Mouse (Mus musculus) neural tube, embryonic 14.5 days (tissue): Measurements from ENCODE around the gene Arl13a. TPM values are rescaled to one million over a fixed set of nuclear protein-coding genes. Genes with fewer than 3 reads are reported as not detected.

Experiments used
- ATAC-seq: fragments of 200-750 bp; cut with Nextera tagmentation; 2 replicates; pipeline ENCODE4 v1.8.0; 2017; ENCODE audit warnings: low read depth, mild to moderate bottlenecking, moderate TSS enrichment, moderate library complexity
- H3K27ac ChIP-seq: fragments of 300-500 bp; sonication (generic); 2 replicates; pipeline ENCODE4 v1.5.1; 2014; ENCODE audit warnings: low read depth, mild to moderate bottlenecking, control low read depth, low read length, moderate library complexity, mixed read lengths
- H3K27me3 ChIP-seq: fragments of 300-500 bp; sonication (generic); 2 replicates; pipeline ENCODE4 v1.6.1; 2014; ENCODE audit warnings: low read length; ENCODE audit not compliant: control insufficient read depth, insufficient read depth
- H3K36me3 ChIP-seq: fragments of 300-500 bp; sonication (generic); 2 replicates; pipeline ENCODE4 v1.6.1; 2014; ENCODE audit warnings: low read length, mixed read lengths; ENCODE audit not compliant: control insufficient read depth, insufficient read depth
- H3K4me1 ChIP-seq: fragments of 300-500 bp; sonication (generic); 2 replicates; pipeline ENCODE4 v1.6.1; 2014; ENCODE audit warnings: low read length; ENCODE audit not compliant: control insufficient read depth, insufficient read depth
- H3K4me2 ChIP-seq: fragments of 300-500 bp; sonication (generic); 2 replicates; pipeline ENCODE4 v1.6.1; 2014; ENCODE audit warnings: mild to moderate bottlenecking, low read depth, low read length, control low read depth
- H3K4me3 ChIP-seq: fragments of 300-500 bp; sonication (generic); 2 replicates; pipeline ENCODE4 v1.5.1; 2014; ENCODE audit warnings: low read depth, low read length, control low read depth, mixed read lengths
- H3K9ac ChIP-seq: fragments of 300-500 bp; sonication (generic); replicated peaks from 2 replicates; pipeline ENCODE4 v1.6.1; 2014; ENCODE audit warnings: low read depth, mild to moderate bottlenecking, control low read depth, low read length, mixed read lengths
- H3K9me3 ChIP-seq: fragments of 300-500 bp; sonication (generic); 2 replicates; pipeline ENCODE4 v1.6.1; 2016; ENCODE audit warnings: low read length; ENCODE audit not compliant: control insufficient read depth
- WGBS: fragments of 180-500 bp; shearing (Covaris S2); extraction: QIAGEN DNeasy Blood & Tissue Kit; methylation state at CpG from one replicate; pipeline ENCODE4 v1.1.7; 2014; 5-methylcytosine and 5-hydroxymethylcytosine counted together
- polyA plus RNA-seq: library from polyadenylated mRNA; unstranded; fragments of >200 nt; fragmentation: Nextera tagmentation; extraction: Ambion mirVana; gene quantifications from 2 replicates; pipeline ENCODE4 v1.2.1, GENCODE M21; 2014

The Arl13a gene
- polyA plus RNA-seq, 1 experiment from 2014 or later: not detected

DNA sequence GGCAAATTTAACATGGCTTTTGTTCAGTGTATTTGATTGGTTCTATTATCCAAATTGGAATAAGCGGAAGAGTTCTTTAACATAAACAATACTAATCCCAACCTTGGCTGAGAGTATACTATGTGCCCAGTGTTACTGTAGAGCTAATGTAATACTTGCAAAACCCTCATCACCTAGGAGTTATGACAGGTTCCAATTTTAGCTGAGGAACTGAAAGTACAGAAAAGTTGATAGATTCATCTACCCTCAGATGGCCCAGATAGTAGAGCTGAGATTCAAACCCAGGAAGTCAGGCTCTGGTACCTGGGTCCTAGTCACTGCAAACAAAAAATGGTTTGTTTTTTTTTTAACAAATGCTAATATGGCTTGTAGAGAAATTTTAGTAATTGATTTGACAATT is 16.7 kb upstream of the Arl13a start:
- no peak overlapping the region for H3K4me3 ChIP-seq
- H3K9ac ChIP-seq: no peak overlapping the region
- no peaks in the 10 kb centered on the region for H3K4me1 ChIP-seq
- no peak overlapping the region for H3K27ac ChIP-seq
- ATAC-seq: no peak
- no peaks in the 10 kb centered on the region for H3K27me3 ChIP-seq
- H3K4me2 ChIP-seq: no peak overlapping the region
- H3K36me3 ChIP-seq: no peaks in the 10 kb centered on the region
- H3K9me3 ChIP-seq: no peaks in the 10 kb centered on the region
- 98% methylated on average over 1 of the region's 1 CpGs for WGBS

DNA sequence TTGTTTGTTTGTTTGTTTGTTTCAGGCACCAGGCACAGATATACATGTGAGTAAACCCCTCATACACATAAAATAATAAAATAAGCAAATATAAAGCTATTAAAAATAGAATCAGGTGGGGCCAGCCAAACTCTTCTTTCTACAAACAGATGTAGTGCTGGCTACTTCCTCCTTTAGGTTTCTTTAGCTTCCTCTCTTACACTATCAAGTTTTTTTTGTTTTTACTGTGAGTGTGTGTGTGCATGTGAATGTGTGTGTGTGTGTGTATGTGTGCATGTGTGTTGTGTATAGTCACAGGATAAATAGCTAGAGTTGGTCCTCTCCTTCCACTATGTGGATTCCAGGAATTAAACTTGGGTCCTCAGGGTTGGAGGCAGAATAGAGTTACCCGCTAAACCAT is 12.6 kb upstream of the Arl13a start:
- Histone ChIP-seq H3K9ac (no peak overlapping the region), H3K36me3 (no peaks in the 10 kb centered on the region), H3K4me1 (no peaks in the 10 kb centered on the region), H3K27me3 (no peaks in the 10 kb centered on the region), H3K4me2 (no peak overlapping the region), H3K9me3 (no peaks in the 10 kb centered on the region), H3K27ac (no peak overlapping the region), H3K4me3 (no peak overlapping the region)
- 93% methylated on average over 1 of the region's 1 CpGs for WGBS
- ATAC-seq: no peak

DNA sequence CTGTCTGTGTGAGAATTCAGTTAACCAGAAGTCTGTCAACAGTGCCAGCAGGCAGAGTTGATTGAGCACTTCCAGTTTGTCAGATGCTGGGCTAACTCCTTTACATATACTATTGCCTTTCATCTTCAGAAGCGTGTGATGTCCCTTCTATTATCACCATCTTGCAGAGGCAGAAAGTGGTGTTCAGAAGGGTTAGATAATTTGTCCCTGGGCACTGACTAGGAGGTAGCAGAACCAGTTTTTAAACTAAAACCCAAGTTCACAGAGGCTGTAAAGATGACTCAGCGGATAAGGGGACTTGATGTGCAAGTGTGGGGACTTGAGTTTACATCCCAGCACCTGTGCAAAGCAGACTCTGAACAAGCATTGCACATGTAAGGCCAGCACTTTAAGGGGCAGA is 21.2 kb downstream of the Arl13a start:
- H3K9me3 ChIP-seq: no peaks in the 10 kb centered on the region
- 84% methylated on average over 2 of the region's 2 CpGs for WGBS
- no peak overlapping the region for H3K4me3 ChIP-seq
- H3K4me1 ChIP-seq: no peaks in the 10 kb centered on the region
- no peaks in the 10 kb centered on the region for H3K36me3 ChIP-seq
- no peak overlapping the region for H3K27ac ChIP-seq
- H3K4me2 ChIP-seq: no peak overlapping the region
- H3K27me3 ChIP-seq: no peaks in the 10 kb centered on the region
- no peak for ATAC-seq
- no peak overlapping the region for H3K9ac ChIP-seq

DNA sequence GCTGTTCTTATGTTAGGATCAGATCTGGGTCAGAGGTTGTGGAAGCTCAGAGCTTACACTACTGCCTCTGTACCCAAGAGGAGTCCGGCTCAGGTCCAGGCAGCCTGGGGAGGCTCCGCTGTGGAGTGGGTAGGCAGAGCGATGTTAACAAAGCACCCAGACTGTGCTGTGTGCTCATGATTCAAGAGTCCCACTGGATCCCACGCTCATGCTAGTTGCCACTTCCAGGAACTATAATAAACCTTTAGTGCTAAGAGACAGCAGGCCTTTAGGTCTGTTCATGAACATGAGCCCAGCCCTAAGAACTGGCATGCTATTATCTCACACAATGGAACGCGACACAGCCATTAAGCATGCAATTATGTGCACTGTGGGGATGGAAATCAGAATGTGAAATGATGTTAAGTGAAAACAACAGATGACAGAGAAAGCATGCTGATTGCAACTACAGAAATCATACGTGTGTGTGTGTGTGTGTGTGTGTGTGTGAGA is 23.9 kb downstream of the Arl13a start:
- 65% methylated on average over 7 of the region's 7 CpGs for WGBS
- H3K36me3 ChIP-seq: no peaks in the 10 kb centered on the region
- H3K9me3 ChIP-seq: no peaks in the 10 kb centered on the region
- ATAC-seq: no peak
- no peaks in the 10 kb centered on the region for H3K4me1 ChIP-seq
- no peak overlapping the region for H3K27ac ChIP-seq
- H3K4me3 ChIP-seq: no peak overlapping the region
- no peak overlapping the region for H3K9ac ChIP-seq
- no peak overlapping the region for H3K4me2 ChIP-seq
- H3K27me3 ChIP-seq: no peaks in the 10 kb centered on the region

DNA sequence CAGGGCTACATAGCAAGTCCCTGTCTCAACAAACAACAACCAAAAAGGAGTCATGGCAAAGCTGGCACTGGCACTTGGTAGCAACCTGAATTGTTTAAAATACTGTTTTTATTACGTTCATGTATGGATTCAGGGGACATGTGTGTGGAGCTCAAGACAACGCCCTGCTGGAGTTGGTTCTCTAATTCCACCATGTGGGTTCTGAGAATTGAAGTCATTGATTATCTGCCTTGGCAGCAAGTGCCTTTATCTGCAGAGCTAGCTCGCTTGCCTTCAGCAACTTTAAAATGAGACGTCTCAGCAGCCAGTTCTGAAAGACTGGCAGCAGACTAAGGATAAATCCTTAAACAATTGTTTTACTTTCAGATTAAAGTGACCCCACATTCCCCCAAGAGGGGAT is 30.9 kb downstream of the Arl13a start:
- H3K4me3 ChIP-seq: no peak overlapping the region
- no peak overlapping the region for H3K27ac ChIP-seq
- H3K9ac ChIP-seq: no peak overlapping the region
- H3K36me3 ChIP-seq: no peaks in the 10 kb centered on the region
- H3K4me1 ChIP-seq: no peaks in the 10 kb centered on the region
- no peak for ATAC-seq
- H3K27me3 ChIP-seq: no peaks in the 10 kb centered on the region
- 61% methylated on average over 4 of the region's 4 CpGs for WGBS
- no peak overlapping the region for H3K4me2 ChIP-seq
- no peaks in the 10 kb centered on the region for H3K9me3 ChIP-seq

DNA sequence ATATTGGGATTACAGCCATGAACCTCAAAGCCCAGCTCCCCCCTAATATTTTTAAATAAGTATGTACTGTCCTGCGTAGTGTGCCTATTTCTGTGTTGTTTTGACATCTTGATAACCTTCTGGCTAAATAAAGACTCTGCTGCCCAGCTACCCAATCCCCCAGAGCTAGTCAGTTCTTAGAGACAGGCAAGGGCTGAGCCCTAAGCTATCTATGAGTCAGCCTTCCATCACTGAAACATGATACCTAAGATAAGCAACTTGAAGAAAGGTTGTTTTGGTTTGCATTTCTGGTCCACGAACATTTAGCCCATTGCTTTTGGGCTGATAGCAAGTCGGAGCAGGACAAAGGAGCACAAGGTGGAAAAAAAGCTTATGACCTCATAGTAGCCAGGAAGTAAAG is 33.3 kb downstream of the Arl13a start:
- Histone ChIP-seq H3K4me3 (no peak overlapping the region), H3K9me3 (no peaks in the 10 kb centered on the region), H3K27me3 (no peaks in the 10 kb centered on the region), H3K9ac (no peak overlapping the region), H3K4me1 (no peaks in the 10 kb centered on the region), H3K36me3 (no peaks in the 10 kb centered on the region), H3K4me2 (no peak overlapping the region), H3K27ac (no peak overlapping the region)
- no peak for ATAC-seq
- WGBS: 83% methylated on average over 3 of the region's 3 CpGs

DNA sequence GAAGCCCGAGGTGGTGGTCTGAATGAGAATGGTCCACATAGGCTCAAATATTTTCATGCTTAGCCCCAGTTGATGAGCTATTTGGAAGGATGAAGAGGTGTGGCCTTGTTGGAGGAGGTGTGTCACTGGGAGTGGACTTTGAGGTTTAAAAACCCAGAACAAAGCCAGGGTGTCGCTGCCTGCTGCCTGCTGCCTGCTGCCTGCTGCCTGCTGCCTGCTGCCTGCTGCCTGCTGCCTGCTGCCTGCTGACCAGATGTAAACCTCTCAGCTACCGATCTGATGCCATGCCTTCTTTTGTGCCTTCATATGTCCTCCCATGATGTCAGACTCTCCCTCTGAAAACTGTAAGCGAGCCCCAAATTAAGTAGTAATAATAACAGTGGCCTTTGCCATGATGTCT is 34.6 kb downstream of the Arl13a start, which contains the start of gene Nox1:
TSS of gene Nox1 (minus strand) at position 101 of the 400 bp plus-strand sequence.
- H3K27me3 ChIP-seq: no peaks in the 10 kb centered on the region
- no peaks in the 10 kb centered on the region for H3K4me1 ChIP-seq
- no peak within 1 kb of the TSS for H3K4me3 ChIP-seq
- no peaks in the 10 kb centered on the region for H3K9me3 ChIP-seq
- no peak within 1 kb of the TSS for H3K9ac ChIP-seq
- no peak within 1 kb of the TSS for H3K4me2 ChIP-seq
- ATAC-seq: no peak
- no peak within 1 kb of the TSS for H3K27ac ChIP-seq
- WGBS: 58% methylated on average over 4 of the region's 4 CpGs
- H3K36me3 ChIP-seq: no peaks in the 10 kb centered on the region

DNA sequence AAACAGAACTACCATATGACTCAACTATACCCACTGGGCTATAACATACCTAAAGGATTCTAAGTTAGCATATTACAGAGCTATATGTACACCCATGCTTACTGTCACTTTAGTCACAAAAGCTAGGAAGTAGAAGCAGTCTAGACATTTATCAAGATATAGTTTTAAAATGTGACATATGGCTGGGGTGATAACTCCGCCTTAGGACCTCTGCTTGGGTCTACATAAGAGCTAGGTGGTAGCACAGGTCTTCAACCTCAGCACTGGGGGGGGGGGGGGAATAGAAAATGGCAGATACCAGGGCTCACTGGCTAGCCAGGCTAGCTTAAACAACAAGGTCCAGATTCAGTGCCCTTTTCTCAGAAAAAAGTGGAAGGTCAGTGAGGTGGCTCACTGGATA is 45.7 kb downstream of the Arl13a start:
- H3K36me3 ChIP-seq: no peaks in the 10 kb centered on the region
- no peak overlapping the region for H3K9ac ChIP-seq
- no peaks in the 10 kb centered on the region for H3K27me3 ChIP-seq
- H3K4me2 ChIP-seq: no peak overlapping the region
- H3K9me3 ChIP-seq: no peaks in the 10 kb centered on the region
- WGBS: 71% methylated on average over 1 of the region's 1 CpGs
- no peak overlapping the region for H3K27ac ChIP-seq
- ATAC-seq: no peak
- no peaks in the 10 kb centered on the region for H3K4me1 ChIP-seq
- no peak overlapping the region for H3K4me3 ChIP-seq

DNA sequence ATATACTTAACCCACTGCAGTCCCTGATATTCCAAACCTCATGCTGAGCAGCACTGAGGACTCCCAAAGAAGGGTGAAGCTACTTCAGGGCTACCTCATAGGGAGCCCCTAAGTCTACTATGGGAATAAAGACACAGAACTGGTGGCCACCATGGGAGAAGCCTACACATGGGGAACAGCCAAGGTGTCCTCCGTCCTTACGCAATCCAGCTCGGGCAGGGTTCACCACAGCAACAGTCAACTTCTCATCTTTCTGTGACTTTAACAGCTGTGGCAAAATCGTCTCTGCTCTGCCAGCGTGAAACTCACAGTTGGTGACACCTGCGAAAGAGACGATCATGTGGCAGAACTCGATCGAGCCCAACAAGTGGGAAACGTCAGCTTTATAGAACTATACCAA is 51.0 kb downstream of the Arl13a start:
- H3K9ac ChIP-seq: no peak overlapping the region
- no peaks in the 10 kb centered on the region for H3K27me3 ChIP-seq
- H3K9me3 ChIP-seq: no peaks in the 10 kb centered on the region
- WGBS: 93% methylated on average over 10 of the region's 10 CpGs
- no peak overlapping the region for H3K4me2 ChIP-seq
- no peak for ATAC-seq
- no peak overlapping the region for H3K4me3 ChIP-seq
- H3K4me1 ChIP-seq: no peaks in the 10 kb centered on the region
- H3K27ac ChIP-seq: no peak overlapping the region
- H3K36me3 ChIP-seq: no peaks in the 10 kb centered on the region

DNA sequence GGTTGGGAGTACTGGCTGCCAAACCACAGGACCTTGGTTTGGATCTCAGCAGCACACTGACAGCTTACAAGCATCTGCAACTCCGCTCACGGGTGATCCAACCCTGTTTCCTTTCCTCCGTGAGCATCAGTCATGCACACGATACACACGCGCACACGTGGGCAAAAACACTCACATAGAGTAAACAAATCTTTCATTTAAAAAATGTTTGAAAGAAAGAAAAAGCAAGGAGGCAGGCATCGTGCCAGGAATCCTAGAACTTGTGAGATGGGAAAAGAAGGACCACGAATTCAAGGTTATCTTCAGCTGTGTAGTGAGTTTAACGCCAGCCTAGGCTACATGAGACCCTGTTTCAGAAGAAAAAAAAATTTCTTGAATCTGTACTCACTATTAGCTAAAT is 58.6 kb downstream of the Arl13a start:
- H3K9me3 ChIP-seq: no peaks in the 10 kb centered on the region
- no peaks in the 10 kb centered on the region for H3K36me3 ChIP-seq
- no peaks in the 10 kb centered on the region for H3K27me3 ChIP-seq
- H3K4me2 ChIP-seq: no peak overlapping the region
- 95% methylated on average over 10 of the region's 10 CpGs for WGBS
- no peak for ATAC-seq
- H3K9ac ChIP-seq: no peak overlapping the region
- no peaks in the 10 kb centered on the region for H3K4me1 ChIP-seq
- no peak overlapping the region for H3K27ac ChIP-seq
- no peak overlapping the region for H3K4me3 ChIP-seq
